Mouse (Mus musculus) forebrain, embryonic 11.5 days (tissue): ENCODE measurements at regions not wholly inside any gene's neighbourhood (a gene's known extent, or its start where the extent isn't known, plus 50 kb on each side); places are given as distances from the start of the nearest gene placed in this dataset.

ENCODE experiments used
- ATAC-seq: fragments of 200-750 bp; cut with Nextera tagmentation; replicated peaks from 2 replicates; pipeline ENCODE4 v1.8.0; 2017; ENCODE audit warnings: moderate TSS enrichment; ENCODE audit not compliant: low FRiP score
- DNase-seq: peaks from one replicate; pipeline ENCODE4 v3.0.0-alpha.2; 2017; ENCODE audit warnings: low spot score
- H3K27ac ChIP-seq: fragments of 300-500 bp; sonication (generic); 2 replicates; pipeline ENCODE4 v1.5.1; 2014; ENCODE audit warnings: low read depth, low read length
- H3K27me3 ChIP-seq: fragments of 300-500 bp; sonication (generic); 2 replicates; pipeline ENCODE4 v1.6.1; 2014; ENCODE audit warnings: mild to moderate bottlenecking, low read length, mixed read lengths; ENCODE audit not compliant: control insufficient read depth, insufficient read depth
- H3K36me3 ChIP-seq: fragments of 300-500 bp; sonication (generic); 2 replicates; pipeline ENCODE4 v1.6.1; 2014; ENCODE audit warnings: mild to moderate bottlenecking, low read length, moderate library complexity, mixed read lengths; ENCODE audit not compliant: control insufficient read depth, insufficient read depth
- H3K4me1 ChIP-seq: fragments of 300-500 bp; sonication (generic); replicated peaks from 2 replicates; pipeline ENCODE4 v1.6.1; 2014; ENCODE audit warnings: low read length, mixed read lengths; ENCODE audit not compliant: control insufficient read depth, insufficient read depth
- H3K4me2 ChIP-seq: fragments of 300-500 bp; sonication (generic); 2 replicates; pipeline ENCODE4 v1.6.1; 2014; ENCODE audit warnings: low read depth, mild to moderate bottlenecking, low read length, moderate library complexity, mixed read lengths; ENCODE audit not compliant: severe bottlenecking
- H3K4me3 ChIP-seq: fragments of 300-500 bp; sonication (generic); 2 replicates; pipeline ENCODE4 v1.5.1; 2014; ENCODE audit warnings: low read depth, low read length
- H3K9ac ChIP-seq: fragments of 300-500 bp; sonication (generic); 2 replicates; pipeline ENCODE4 v1.6.1; 2014; ENCODE audit warnings: low read length
- H3K9me3 ChIP-seq: fragments of 300-500 bp; sonication (generic); 2 replicates; pipeline ENCODE4 v1.6.1; 2016; ENCODE audit warnings: low read length, mixed read lengths; ENCODE audit not compliant: control insufficient read depth
- WGBS: fragments of 180-500 bp; shearing (Covaris S2); extraction: QIAGEN DNeasy Blood & Tissue Kit; methylation state at CpG from one replicate; pipeline ENCODE4 v1.1.7; 2014; 5-methylcytosine and 5-hydroxymethylcytosine counted together

DNA sequence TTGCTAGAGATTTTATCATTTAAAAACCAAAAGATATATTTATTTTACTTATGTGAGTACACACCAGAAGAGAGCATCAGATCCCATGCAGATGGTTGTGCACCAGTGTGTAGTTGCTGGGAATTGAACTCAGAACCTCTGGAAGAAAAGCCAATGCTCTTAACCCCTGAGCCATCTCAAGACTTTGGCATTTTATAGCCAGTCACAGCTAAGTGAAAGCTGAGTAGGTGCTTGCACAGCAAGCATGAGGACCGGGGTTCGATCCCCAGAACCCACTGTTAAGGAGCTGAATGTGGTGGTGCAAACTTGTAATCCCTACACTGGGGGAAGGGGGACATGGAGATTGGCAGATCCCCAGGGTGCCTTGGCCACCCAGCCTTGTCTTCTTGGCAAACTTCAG lies 325.7 kb upstream of the Runx1 start:
- H3K4me1 ChIP-seq = no peaks in the 10 kb centered on the region
- WGBS = 92% methylated on average over 2 of the region's 2 CpGs
- no peaks in the 10 kb centered on the region for H3K9me3 ChIP-seq
- no peak overlapping the region for H3K4me2 ChIP-seq
- no peaks in the 10 kb centered on the region for H3K36me3 ChIP-seq
- no peak overlapping the region for H3K9ac ChIP-seq
- no peak overlapping the region for H3K4me3 ChIP-seq
- H3K27me3 ChIP-seq = no peaks in the 10 kb centered on the region
- DNase-seq = no peak
- H3K27ac ChIP-seq = no peak overlapping the region
- ATAC-seq = no peak

DNA sequence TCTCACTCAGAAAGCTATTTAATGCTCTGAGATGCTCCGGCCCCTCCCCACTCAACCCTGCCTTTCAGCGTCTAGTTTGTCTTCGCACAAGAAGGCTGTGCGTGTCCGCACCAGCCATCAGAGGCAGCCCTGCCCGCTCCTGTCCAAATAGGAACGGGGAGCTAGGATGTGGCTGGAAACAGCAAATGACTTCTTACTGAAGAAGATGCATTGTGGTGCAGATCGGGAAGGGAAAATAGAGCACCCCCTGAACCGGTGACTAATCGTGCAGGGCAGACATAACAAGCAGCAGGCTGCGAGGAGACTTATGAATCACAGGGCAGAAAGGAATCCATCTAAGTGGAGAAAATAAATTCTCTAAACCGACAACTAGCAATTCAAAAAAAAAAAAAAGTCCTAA lies 324.5 kb upstream of the Runx1 start:
- WGBS = 87% methylated on average over 12 of the region's 12 CpGs
- H3K4me1 ChIP-seq = no peaks in the 10 kb centered on the region
- H3K27me3 ChIP-seq = no peaks in the 10 kb centered on the region
- DNase-seq (no peak), ATAC-seq (no peak)
- H3K4me3 ChIP-seq = no peak overlapping the region
- H3K9ac ChIP-seq = no peak overlapping the region
- no peak overlapping the region for H3K4me2 ChIP-seq
- H3K9me3 ChIP-seq = no peaks in the 10 kb centered on the region
- no peak overlapping the region for H3K27ac ChIP-seq
- no peaks in the 10 kb centered on the region for H3K36me3 ChIP-seq

DNA sequence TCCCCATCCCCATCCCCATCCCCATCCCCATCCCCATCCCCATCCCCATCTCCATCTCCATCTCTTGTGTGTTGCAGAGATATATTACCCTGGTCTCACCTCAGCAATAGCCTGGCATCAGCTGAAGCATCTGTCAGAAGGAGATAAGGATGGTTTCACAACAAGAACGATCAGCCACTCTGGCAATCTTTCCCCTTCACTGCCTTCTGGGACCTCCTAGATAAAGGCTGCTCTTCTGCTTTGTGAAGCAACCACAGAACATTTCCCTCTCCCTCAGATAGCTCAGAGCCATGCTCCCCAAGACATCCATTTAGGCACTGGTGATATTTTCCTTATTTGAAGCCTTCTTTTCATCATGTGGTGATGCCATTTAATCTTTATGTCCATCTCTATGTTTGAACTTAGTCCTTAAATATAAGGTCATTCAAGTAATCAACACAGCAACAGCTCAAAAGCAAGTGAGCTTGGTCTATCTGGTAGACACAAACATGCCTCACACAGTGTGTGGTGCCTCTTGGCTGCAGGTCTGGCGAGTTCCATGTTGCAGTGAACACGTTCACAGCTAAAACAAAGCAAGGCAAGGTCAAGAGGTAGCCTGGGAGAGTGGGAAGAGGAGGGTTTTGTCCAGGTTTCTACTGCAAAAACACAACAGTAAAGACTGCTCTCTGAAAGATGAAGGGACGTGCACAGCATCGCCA lies 321.7 kb upstream of the Runx1 start:
- H3K27me3 ChIP-seq = no peaks in the 10 kb centered on the region
- no peak overlapping the region for H3K4me2 ChIP-seq
- H3K4me1 ChIP-seq = no peaks in the 10 kb centered on the region
- WGBS = 85% methylated on average over 5 of the region's 5 CpGs
- no peaks in the 10 kb centered on the region for H3K36me3 ChIP-seq
- H3K27ac ChIP-seq = no peak overlapping the region
- H3K9me3 ChIP-seq = no peaks in the 10 kb centered on the region
- no peak overlapping the region for H3K9ac ChIP-seq
- DNase-seq (no peak), ATAC-seq (no peak)
- no peak overlapping the region for H3K4me3 ChIP-seq

DNA sequence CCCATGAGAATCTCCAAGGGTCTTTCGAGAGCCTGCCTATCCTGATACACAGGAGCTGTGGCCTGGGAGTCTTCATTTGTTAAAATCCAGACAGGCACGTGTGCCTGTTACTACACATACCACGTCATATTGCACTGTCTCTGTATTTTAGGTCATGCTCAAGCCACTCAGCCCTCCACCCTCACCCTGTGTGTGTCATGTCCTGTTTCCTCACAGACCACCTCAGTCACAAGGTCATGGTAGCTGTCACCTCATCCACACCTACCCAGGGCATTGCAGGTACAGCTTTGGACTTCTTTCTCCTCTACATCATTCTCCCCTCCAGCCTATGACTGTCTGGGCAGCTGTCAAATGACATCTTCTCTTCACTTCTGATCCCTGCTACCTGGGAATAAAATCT lies 320.9 kb upstream of the Runx1 start:
- H3K27me3 ChIP-seq = no peaks in the 10 kb centered on the region
- H3K4me2 ChIP-seq = no peak overlapping the region
- H3K36me3 ChIP-seq = no peaks in the 10 kb centered on the region
- H3K4me3 ChIP-seq = no peak overlapping the region
- ATAC-seq (no peak), DNase-seq (no peak)
- no peak overlapping the region for H3K9ac ChIP-seq
- H3K9me3 ChIP-seq = no peaks in the 10 kb centered on the region
- no peak overlapping the region for H3K27ac ChIP-seq
- no peaks in the 10 kb centered on the region for H3K4me1 ChIP-seq
- 91% methylated on average over 3 of the region's 3 CpGs for WGBS

DNA sequence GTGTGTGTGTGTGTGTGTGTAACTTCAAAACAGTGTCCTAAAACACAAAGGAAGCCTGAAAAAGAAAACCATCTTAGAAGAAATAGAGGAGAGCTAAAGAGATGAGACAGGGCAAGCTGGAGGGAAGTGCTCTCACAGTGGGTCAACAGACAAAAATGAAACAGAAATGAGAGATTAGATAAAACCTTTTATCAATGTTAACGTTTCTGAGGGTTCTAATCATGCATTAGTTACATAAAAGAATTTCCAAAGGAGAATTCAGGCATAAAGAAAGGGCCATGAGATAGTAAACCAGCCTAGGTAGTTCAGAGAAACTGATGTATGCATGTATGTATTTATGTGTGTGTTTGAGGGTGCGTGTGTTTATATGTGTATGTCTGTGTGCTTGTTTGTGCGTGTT lies 319.7 kb upstream of the Runx1 start:
- Histone ChIP-seq H3K27ac (no peak overlapping the region), H3K27me3 (no peaks in the 10 kb centered on the region), H3K4me2 (no peak overlapping the region), H3K4me3 (no peak overlapping the region), H3K4me1 (no peaks in the 10 kb centered on the region), H3K9ac (no peak overlapping the region), H3K36me3 (no peaks in the 10 kb centered on the region), H3K9me3 (no peaks in the 10 kb centered on the region)
- DNase-seq (no peak), ATAC-seq (no peak)
- 84% methylated on average over 3 of the region's 3 CpGs for WGBS

DNA sequence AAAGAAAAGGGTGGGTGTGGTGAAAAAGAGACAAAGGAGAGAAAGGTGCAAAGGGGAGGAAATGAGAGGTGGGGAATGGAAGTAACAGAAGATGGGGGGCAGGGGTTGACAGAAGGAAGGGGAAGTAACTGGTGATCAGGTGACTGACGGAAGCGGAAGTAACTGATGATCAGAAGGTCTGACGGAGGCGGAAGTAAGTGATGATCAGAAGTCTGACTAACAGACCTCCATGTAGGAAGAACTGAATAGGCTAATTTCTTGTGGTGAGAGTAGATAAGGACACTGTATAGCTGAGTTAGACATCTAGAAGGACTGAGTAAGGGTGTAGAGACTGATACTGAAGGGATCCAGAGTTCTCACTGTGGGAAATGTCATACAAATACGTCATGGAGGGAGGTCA lies 318.1 kb upstream of the Runx1 start:
- 93% methylated on average over 5 of the region's 5 CpGs for whole genome bisulfite sequencing
- Histone ChIP-seq H3K9ac (no peak overlapping the region), H3K9me3 (no peaks in the 10 kb centered on the region), H3K36me3 (no peaks in the 10 kb centered on the region), H3K27me3 (no peaks in the 10 kb centered on the region), H3K4me1 (no peaks in the 10 kb centered on the region), H3K4me2 (no peak overlapping the region), H3K27ac (no peak overlapping the region), H3K4me3 (no peak overlapping the region)
- ATAC-seq (no peak), DNase-seq (no peak)

DNA sequence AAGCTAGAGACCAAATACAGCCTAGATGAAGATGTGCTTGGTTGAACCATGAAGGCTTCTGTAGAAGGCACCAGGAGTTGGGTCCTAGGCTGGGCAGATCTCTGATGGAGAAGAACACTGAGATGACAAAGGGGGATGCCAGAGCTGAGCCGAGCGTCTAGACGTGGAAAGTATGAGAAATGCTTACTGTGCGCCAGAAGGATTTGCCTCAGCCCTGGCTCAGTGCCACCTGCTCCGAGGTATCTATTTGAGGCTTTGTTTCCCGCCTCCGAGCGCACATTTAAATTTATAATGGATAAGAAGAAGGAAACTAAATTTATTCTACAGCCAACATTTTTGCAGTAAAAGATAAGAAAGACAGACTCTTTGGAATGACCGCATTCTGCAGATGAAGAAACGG lies 317.2 kb upstream of the Runx1 start:
- Histone ChIP-seq H3K9me3 (no peaks in the 10 kb centered on the region), H3K4me1 (no peaks in the 10 kb centered on the region), H3K4me2 (no peak overlapping the region), H3K27me3 (no peaks in the 10 kb centered on the region), H3K4me3 (no peak overlapping the region), H3K36me3 (no peaks in the 10 kb centered on the region), H3K27ac (no peak overlapping the region), H3K9ac (no peak overlapping the region)
- DNase-seq (no peak), ATAC-seq (no peak)
- 94% methylated on average over 10 of the region's 10 CpGs for WGBS

DNA sequence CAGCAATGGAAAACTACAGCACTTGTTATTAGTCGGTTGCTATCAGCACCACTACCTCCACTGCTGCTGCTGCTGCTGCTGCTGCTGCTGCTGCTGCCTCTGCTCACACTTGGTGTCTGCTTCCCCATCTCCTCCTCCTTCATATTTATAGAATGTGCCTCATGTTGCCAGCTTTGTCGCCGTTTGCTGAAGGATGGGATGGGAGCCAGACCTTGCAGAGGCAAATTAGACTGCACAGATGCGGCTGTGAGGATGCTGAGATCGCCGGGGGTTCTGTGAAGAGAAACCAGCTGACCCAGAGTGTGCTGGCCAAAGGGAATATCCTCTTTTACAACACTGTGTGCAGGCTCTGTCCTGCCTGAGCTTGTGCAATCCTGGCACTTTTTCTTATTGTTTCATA lies 316.0 kb upstream of the Runx1 start:
- Histone ChIP-seq H3K9ac (no peak overlapping the region), H3K27ac (no peak overlapping the region), H3K4me3 (no peak overlapping the region), H3K36me3 (no peaks in the 10 kb centered on the region), H3K27me3 (no peaks in the 10 kb centered on the region), H3K4me2 (no peak overlapping the region), H3K9me3 (no peaks in the 10 kb centered on the region), H3K4me1 (no peaks in the 10 kb centered on the region)
- no peak for ATAC-seq
- WGBS = 77% methylated on average over 6 of the region's 6 CpGs
- DNase-seq = no peak

DNA sequence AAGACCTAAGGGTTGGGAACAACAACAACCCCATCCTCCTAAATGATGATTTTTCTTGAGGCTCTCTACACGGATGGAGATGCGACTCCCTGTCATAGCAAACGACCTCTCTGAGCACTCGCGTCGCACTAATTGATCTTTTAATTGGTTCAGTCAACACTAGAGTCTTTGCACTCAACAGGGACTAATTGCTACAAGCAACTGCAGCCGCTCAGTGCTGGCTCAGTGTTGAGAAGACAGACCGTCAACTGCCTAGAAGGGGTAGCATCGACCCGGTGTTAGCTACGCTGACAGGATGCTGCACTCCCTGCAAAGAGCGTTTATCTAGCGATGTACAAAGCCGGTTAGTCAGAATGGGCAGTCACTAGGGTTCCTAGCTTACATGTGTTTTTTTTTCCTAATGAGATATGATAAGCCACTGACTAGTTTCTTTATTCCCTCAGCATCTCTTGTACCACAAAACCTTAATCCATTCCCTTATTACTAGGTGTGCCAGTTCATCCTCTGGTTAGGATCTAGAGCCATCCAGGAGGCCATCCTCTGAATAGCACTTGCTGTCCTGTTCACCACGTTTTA lies 314.7 kb upstream of the Runx1 start:
- Histone ChIP-seq H3K9ac (no peak overlapping the region), H3K9me3 (no peaks in the 10 kb centered on the region), H3K4me2 (no peak overlapping the region), H3K4me3 (no peak overlapping the region), H3K4me1 (no peaks in the 10 kb centered on the region), H3K36me3 (no peaks in the 10 kb centered on the region), H3K27me3 (no peaks in the 10 kb centered on the region), H3K27ac (no peak overlapping the region)
- ATAC-seq (peak; percentile 46; the same call in 1 of the 2 replicates), DNase-seq (peak; percentile 60)
- 50% methylated on average over 15 of the region's 15 CpGs for WGBS
